ENCODE assay signal across 8 mouse cellular contexts in genomic region chr7:28338108-28338998, GRCm38 (mm10). TPM values are rescaled to one million over a fixed set of nuclear protein-coding genes. Genes with fewer than 3 reads are reported as not detected.
DNase-seq lines count a peak whose midpoint lies in the region; ATAC-seq lines count a peak whose summit lies in the region.

Gene Supt5, minus strand, starts transcription at chr7:28338746.

- peak within 1 kb of the TSS; percentile 95 for H3K9ac ChIP-seq in hindbrain, embryonic 12.5 days

- peak within 1 kb of the TSS; percentile 90 for H3K4me3 ChIP-seq in hindbrain, embryonic 12.5 days

- WGBS in hindbrain, embryonic 12.5 days = under 1% methylated on average over 74 of the region's 77 CpGs

- H3K27ac ChIP-seq in hindbrain, embryonic 12.5 days = peak within 1 kb of the TSS; percentile 86

- H3K36me3 ChIP-seq in hindbrain, embryonic 12.5 days = 0 out of 2 replicates have a peak, but pooled peaks cover 3% of the 10 kb centered on the region

- peak; percentile 99 for DNase-seq in NIH3T3 (ENCODE audit: low read depth)
- peak; percentile 97 to 98 for DNase-seq in cerebellum, postnatal 10 days
- peak; percentile 95 to 96 for DNase-seq in frontal cortex, postnatal 10 days (ENCODE audit: low spot score in 2 of 2)
- DNase-seq in layer of hippocampus, postnatal 14 days (ENCODE audit: low spot score in 2 of 2) = peak; percentile 93 to 97
- peak; percentile 98 for DNase-seq in lung, postnatal 14 days
- peak; percentile 98 for DNase-seq in retina, adult 2 months (ENCODE audit: low read depth, low spot score)
- DNase-seq in thymus, postnatal 36 days = peak; percentile 96 to 98

- no peaks in the 10 kb centered on the region for H3K9me3 ChIP-seq in hindbrain, embryonic 12.5 days (replicated peaks)

- no peaks in the 10 kb centered on the region for H3K27me3 ChIP-seq in hindbrain, embryonic 12.5 days

- peak within 1 kb of the TSS; percentile 76 for H3K4me2 ChIP-seq in hindbrain, embryonic 12.5 days (replicated peaks)

- peaks cover 17% of the 10 kb centered on the region for H3K4me1 ChIP-seq in hindbrain, embryonic 12.5 days

- peak; percentile 98 for ATAC-seq in hindbrain, embryonic 12.5 days (ENCODE audit: low FRiP score)

RNA-seq across cellular contexts. Expression of gene Supt5, which starts in this region (rescaled TPM):
- polyA plus RNA-seq in hindbrain, embryonic 12.5 days (2016; fragmentation: Nextera tagmentation; extraction: Ambion mirVana) = 105 and 112 TPM in 2 replicates
- 100 to 1,000 TPM; 109 TPM for total RNA-seq in layer of hippocampus, postnatal 14 days (2021)

Comparison
In these comparisons a context has a peak if more than half of its experiments do, and no peak if none do; other contexts are left out.
1. Peak in every context shown above with its lines: DNase-seq, ATAC-seq, H3K4me3 ChIP-seq and H3K27ac ChIP-seq.